Mouse (Mus musculus) liver, embryonic 12.5 days (tissue): ENCODE data around the gene G430095P16Rik. TPM values are rescaled to one million over a fixed set of nuclear protein-coding genes. Genes with fewer than 3 reads are reported as not detected.
A peak's percentile ranks its signal among the peaks of the same experiment; 100 is the strongest.

ENCODE experiments used
- ATAC-seq: fragments of 200-750 bp; cut with Nextera tagmentation; 2 replicates; pipeline ENCODE4 v1.8.0; 2017; ENCODE audit warnings: moderate number of reproducible peaks, mild to moderate bottlenecking, moderate library complexity
- H3K27ac ChIP-seq: fragments of 300-500 bp; sonication (generic); 2 replicates; pipeline ENCODE4 v1.5.1; 2016; ENCODE audit warnings: mild to moderate bottlenecking
- H3K27me3 ChIP-seq: fragments of 300-500 bp; sonication (generic); replicated peaks from 2 replicates; pipeline ENCODE4 v1.6.1; 2016; ENCODE audit warnings: mild to moderate bottlenecking, moderate library complexity
- H3K36me3 ChIP-seq: fragments of 300-500 bp; sonication (generic); 2 replicates; pipeline ENCODE4 v1.6.1; 2016; ENCODE audit warnings: mild to moderate bottlenecking, moderate library complexity
- H3K4me1 ChIP-seq: fragments of 300-500 bp; sonication (generic); 2 replicates; pipeline ENCODE4 v1.6.1; 2016
- H3K4me2 ChIP-seq: fragments of 300-500 bp; sonication (generic); 2 replicates; pipeline ENCODE4 v1.6.1; 2016; ENCODE audit warnings: mild to moderate bottlenecking, moderate library complexity
- H3K4me3 ChIP-seq: fragments of 300-500 bp; sonication (generic); 2 replicates; pipeline ENCODE4 v1.5.1; 2016; ENCODE audit warnings: mild to moderate bottlenecking, moderate library complexity
- H3K9ac ChIP-seq: fragments of 300-500 bp; sonication (generic); 2 replicates; pipeline ENCODE4 v1.6.1; 2016; ENCODE audit warnings: mild to moderate bottlenecking, moderate library complexity
- H3K9me3 ChIP-seq: fragments of 300-500 bp; sonication (generic); replicated peaks from 2 replicates; pipeline ENCODE4 v1.6.1; 2016; ENCODE audit warnings: mild to moderate bottlenecking, moderate library complexity
- WGBS: fragments of 180-500 bp; shearing (Covaris S2); methylation state at CpG from one replicate; pipeline ENCODE4 v1.1.7; 2016; ENCODE audit not compliant: insufficient replicate concordance; 5-methylcytosine and 5-hydroxymethylcytosine counted together
- polyA plus RNA-seq: library from polyadenylated mRNA; unstranded; fragments of >200 nt; fragmentation: Nextera tagmentation; extraction: Ambion mirVana; gene quantifications from 2 replicates; pipeline ENCODE4 v1.2.1, GENCODE M21; 2016

The G430095P16Rik gene
- polyA plus RNA-seq, 1 experiment from 2014 or later = 12.0 TPM

- Histone ChIP-seq H3K36me3 (no peaks in the 10 kb centered on the region), H3K27ac (peak overlapping the region; percentile 8; the same call in 1 of the 2 replicates), H3K4me1 (peaks cover 53% of the 10 kb centered on the region), H3K27me3 (peaks cover 66% of the 10 kb centered on the region), H3K9me3 (no peaks in the 10 kb centered on the region), H3K9ac (no peak overlapping the region), H3K4me3 (no peak overlapping the region), H3K4me2 (no peak overlapping the region)
- WGBS = 58% methylated on average over 4 of the region's 4 CpGs
- ATAC-seq = no peak
Measured at GRCm38 (mm10) chr8:84713381-84713780, 9.4 kb upstream of the G430095P16Rik start.

- no peak overlapping the region for H3K27ac ChIP-seq
- peaks cover 45% of the 10 kb centered on the region for H3K4me1 ChIP-seq
Measured at GRCm38 (mm10) chr8:84714161-84714560, 8.6 kb upstream of the G430095P16Rik start.

GRCm38 (mm10) chr8:84715893-84716468, 6.8 kb upstream of the G430095P16Rik start:
- 38% methylated on average over 27 of the region's 27 CpGs for WGBS
- peaks cover 73% of the 10 kb centered on the region for H3K27me3 ChIP-seq
- H3K9me3 ChIP-seq = no peaks in the 10 kb centered on the region
- 0 out of 2 replicates have a peak, but pooled peaks cover 7% of the 10 kb centered on the region for H3K36me3 ChIP-seq
- H3K4me1 ChIP-seq = peaks cover 41% of the 10 kb centered on the region
- no peak for ATAC-seq
- H3K9ac ChIP-seq = no peak overlapping the region
- H3K27ac ChIP-seq = no peak overlapping the region
- peak overlapping the region; percentile 35 for H3K4me2 ChIP-seq
- H3K4me3 ChIP-seq = peak overlapping the region; percentile 8; the same call in 1 of the 2 replicates

More at GRCm38 (mm10) chr8:84714161-84714560, 8.6 kb upstream of the G430095P16Rik start:
- H3K4me3 ChIP-seq = no peak overlapping the region
- no peak overlapping the region for H3K4me2 ChIP-seq
- H3K9ac ChIP-seq = no peak overlapping the region
- no peak for ATAC-seq
- no peaks in the 10 kb centered on the region for H3K36me3 ChIP-seq
- no peaks in the 10 kb centered on the region for H3K9me3 ChIP-seq
- 68% methylated on average over 4 of the region's 4 CpGs for WGBS
- peaks cover 68% of the 10 kb centered on the region for H3K27me3 ChIP-seq

- 87% methylated on average over 11 of the region's 11 CpGs for WGBS
- H3K27me3 ChIP-seq = peaks cover 72% of the 10 kb centered on the region
- 0 out of 2 replicates have a peak, but pooled peaks cover 7% of the 10 kb centered on the region for H3K36me3 ChIP-seq
- no peak overlapping the region for H3K4me2 ChIP-seq
- no peak for ATAC-seq
- no peak overlapping the region for H3K4me3 ChIP-seq
- H3K4me1 ChIP-seq = peaks cover 48% of the 10 kb centered on the region
- H3K9ac ChIP-seq = no peak overlapping the region
- H3K9me3 ChIP-seq = no peaks in the 10 kb centered on the region
- H3K27ac ChIP-seq = no peak overlapping the region; the same call in 1 of the 2 replicates
Measured at GRCm38 (mm10) chr8:84716790-84717189, 6.0 kb upstream of the G430095P16Rik start.

GRCm38 (mm10) chr8:84718476-84718875, 4.3 kb upstream of the G430095P16Rik start:
- WGBS = 72% methylated on average over 5 of the region's 5 CpGs
- no peaks in the 10 kb centered on the region for H3K9me3 ChIP-seq
- H3K9ac ChIP-seq = no peak overlapping the region
- H3K4me3 ChIP-seq = no peak overlapping the region
- H3K4me1 ChIP-seq = peaks cover 48% of the 10 kb centered on the region
- H3K4me2 ChIP-seq = no peak overlapping the region
- 0 out of 2 replicates have a peak overlapping the region, but pooled peaks have one; percentile 34 for H3K27ac ChIP-seq
- peaks cover 57% of the 10 kb centered on the region for H3K27me3 ChIP-seq
- H3K36me3 ChIP-seq = 0 out of 2 replicates have a peak, but pooled peaks cover 7% of the 10 kb centered on the region
- no peak for ATAC-seq

GRCm38 (mm10) chr8:84718959-84719690, 3.7 kb upstream of the G430095P16Rik start:
- H3K36me3 ChIP-seq = 0 out of 2 replicates have a peak, but pooled peaks cover 7% of the 10 kb centered on the region
- peaks cover 51% of the 10 kb centered on the region for H3K27me3 ChIP-seq
- peaks cover 50% of the 10 kb centered on the region for H3K4me1 ChIP-seq
- no peak overlapping the region for H3K9ac ChIP-seq
- H3K4me2 ChIP-seq = no peak overlapping the region
- no peak overlapping the region for H3K4me3 ChIP-seq
- H3K9me3 ChIP-seq = no peaks in the 10 kb centered on the region
- H3K27ac ChIP-seq = peak overlapping the region; percentile 34; the same call in 1 of the 2 replicates
- no peak for ATAC-seq
- WGBS = 79% methylated on average over 5 of the region's 5 CpGs

GRCm38 (mm10) chr8:84722530-84722849, 317 bp upstream of the G430095P16Rik start:
- 47% methylated on average over 6 of the region's 6 CpGs for WGBS
- peak overlapping the region; percentile 78 for H3K9ac ChIP-seq
- H3K4me2 ChIP-seq = peak overlapping the region; percentile 78
- H3K4me1 ChIP-seq = peaks cover 73% of the 10 kb centered on the region
- ATAC-seq = peak; percentile 4; the same call in 1 of the 2 replicates
- peaks cover 35% of the 10 kb centered on the region for H3K36me3 ChIP-seq
- peak overlapping the region; percentile 99 for H3K27ac ChIP-seq
- no peaks in the 10 kb centered on the region for H3K9me3 ChIP-seq
- peaks cover 20% of the 10 kb centered on the region for H3K27me3 ChIP-seq
- H3K4me3 ChIP-seq = peak overlapping the region; percentile 63

- Histone ChIP-seq H3K4me1 (peaks cover 78% of the 10 kb centered on the region), H3K4me3 (peak overlapping the region; percentile 63), H3K27me3 (peaks cover 13% of the 10 kb centered on the region; the same call in 1 of the 2 replicates), H3K9ac (peak overlapping the region; percentile 78), H3K36me3 (peaks cover 38% of the 10 kb centered on the region), H3K27ac (peak overlapping the region; percentile 99), H3K9me3 (no peaks in the 10 kb centered on the region), H3K4me2 (peak overlapping the region; percentile 78)
- 19% methylated on average over 7 of the region's 7 CpGs for WGBS
- peak; percentile 47; the same call in 1 of the 2 replicates for ATAC-seq
Measured at GRCm38 (mm10) chr8:84723571-84723900, 729 bp downstream of the G430095P16Rik start.

- Histone ChIP-seq H3K36me3 (peaks cover 39% of the 10 kb centered on the region), H3K9ac (peak overlapping the region; percentile 78), H3K27me3 (peaks cover 6% of the 10 kb centered on the region; the same call in 1 of the 2 replicates), H3K27ac (peak overlapping the region; percentile 99), H3K9me3 (no peaks in the 10 kb centered on the region), H3K4me2 (peak overlapping the region; percentile 78), H3K4me3 (peak overlapping the region; percentile 63), H3K4me1 (peaks cover 89% of the 10 kb centered on the region)
- 42% methylated on average over 9 of the region's 9 CpGs for WGBS
- peak; percentile 51; the same call in 1 of the 2 replicates for ATAC-seq
Measured at GRCm38 (mm10) chr8:84724683-84725082, 1.9 kb downstream of the G430095P16Rik start.

GRCm38 (mm10) chr8:84725246-84725940, 2.6 kb downstream of the G430095P16Rik start:
- H3K4me1 ChIP-seq = peaks cover 96% of the 10 kb centered on the region
- no peaks in the 10 kb centered on the region for H3K9me3 ChIP-seq
- peak overlapping the region; percentile 78 for H3K4me2 ChIP-seq
- peak overlapping the region; percentile 99 for H3K27ac ChIP-seq
- peak overlapping the region; percentile 63 for H3K4me3 ChIP-seq
- no peaks in the 10 kb centered on the region; the same call in 1 of the 2 replicates for H3K27me3 ChIP-seq
- peaks cover 39% of the 10 kb centered on the region for H3K36me3 ChIP-seq
- 57% methylated on average over 10 of the region's 10 CpGs for WGBS
- ATAC-seq = no peak
- H3K9ac ChIP-seq = peak overlapping the region; percentile 78

- peak overlapping the region; percentile 99 for H3K27ac ChIP-seq
- peak overlapping the region; percentile 78 for H3K4me2 ChIP-seq
- WGBS = 26% methylated on average over 3 of the region's 3 CpGs
- H3K27me3 ChIP-seq = no peaks in the 10 kb centered on the region; the same call in 1 of the 2 replicates
- H3K4me1 ChIP-seq = peaks cover 100% of the 10 kb centered on the region
- H3K4me3 ChIP-seq = peak overlapping the region; percentile 63
- no peaks in the 10 kb centered on the region for H3K9me3 ChIP-seq
- peak overlapping the region; percentile 78 for H3K9ac ChIP-seq
- peaks cover 36% of the 10 kb centered on the region for H3K36me3 ChIP-seq
- no peak for ATAC-seq
Measured at GRCm38 (mm10) chr8:84725941-84726259, 3.1 kb downstream of the G430095P16Rik start.
